Mouse (Mus musculus): ENCODE measurements at regions not wholly inside any gene's neighbourhood (a gene's known extent, or its start where the extent isn't known, plus 50 kb on each side); places are given as distances from the start of the nearest gene placed in this dataset.

GRCm38 (mm10) chr8:88450864-88451657 lies 70.1 kb upstream of the Nkd1 start:
- TF ChIP-seq GATA1 (IDR thresholded peaks at IDR 0.05; ENCODE audit: borderline replicate concordance, low read length) (no peak), FLI1 (IDR thresholded peaks at IDR 0.05; ENCODE audit: low read length) (no peak)
